Mouse (Mus musculus) embryonic stem cell, embryonic (primary cell): ENCODE data around the gene Ppp1r3f.

Source experiments
- CTCF ChIA-PET, 4 experiments: fragments of 300-600 bp in 2 of 4; fragments of 350-600 bp in 2 of 4; sonication (Branson Sonifier 250); formaldehyde crosslinking; loops; one replicate each; lab custom pipeline; 2022; ENCODE audit warnings: inconsistent platforms in 2 of 4; lab: Charles Lee
- POLR2A ChIA-PET, 4 experiments: fragments of 300-600 bp in 2 of 4; fragments of 350-600 bp in 2 of 4; sonication (Branson Sonifier 250); formaldehyde crosslinking; loops; one replicate each; lab custom pipeline; 2022; ENCODE audit warnings: antibody characterized with exemption in 4 of 4, inconsistent platforms in 1 of 4; lab: Charles Lee

The Ppp1r3f gene

GRCm38 (mm10) chrX:7574087-7574884, at the start of gene Ppp1r3f:
Gene Ppp1r3f, minus strand, starts transcription at chrX:7574283.
- ChIA-PET POLR2A (interaction anchor here in 3 of 4 experiments (0.6 to 2.1 kb wide), 26 partner anchors 11 to 571 kb away, joined by 3 to 7 read pairs (median 4); partner anchors contain the start of genes Ccdc22 (in 1 of the 3), Clcn5 (in 1 of the 3), Gm45208 (in 1 of the 3) and Gpkow (in 1 of the 3)), CTCF (interaction anchor here in 1 of 4 experiments (1.0 kb wide), 2 partner anchors 71 to 100 kb away, joined by 4 read pairs; no protein-coding TSS in a partner anchor)

GRCm38 (mm10) chrX:7617889-7618551, 43.9 kb upstream of the Ppp1r3f start:
- CTCF ChIA-PET: interaction anchor here in 1 of 4 experiments (0.6 kb wide), 1 partner anchor 517 kb away, joined by 3 read pairs; no protein-coding TSS in a partner anchor
- POLR2A ChIA-PET: no interaction called here

- ChIA-PET CTCF (no interaction called here), POLR2A (no interaction called here)
Measured at GRCm38 (mm10) chrX:7610536-7611258, 36.6 kb upstream of the Ppp1r3f start.

- ChIA-PET CTCF (no interaction called here), POLR2A (no interaction called here)
Measured at GRCm38 (mm10) chrX:7610035-7610434, 36.0 kb upstream of the Ppp1r3f start.

- ChIA-PET CTCF (no interaction called here), POLR2A (interaction anchor here in 1 of 4 experiments (1.1 kb wide), 1 partner anchor 117 kb away, joined by 3 read pairs; no protein-coding TSS in a partner anchor)
Measured at GRCm38 (mm10) chrX:7606783-7607182, 32.7 kb upstream of the Ppp1r3f start, which contains the start of gene Cacna1f. Gene Cacna1f, plus strand, starts transcription at chrX:7607083.

GRCm38 (mm10) chrX:7605575-7605941, 31.5 kb upstream of the Ppp1r3f start:
- POLR2A ChIA-PET: interaction anchor here in 1 of 4 experiments (0.6 to 1.0 kb wide), 5 partner anchors 10 to 469 kb away, joined by 3 to 5 read pairs (median 3); partner anchors contain the start of genes Gpkow, Ppp1r3f and Suv39h1

GRCm38 (mm10) chrX:7604879-7605574, 30.9 kb upstream of the Ppp1r3f start, which contains the start of gene Ccdc22:
Gene Ccdc22, minus strand, starts transcription at chrX:7605517.
- ChIA-PET POLR2A (interaction anchor here in 1 of 4 experiments (0.6 to 1.0 kb wide), 5 partner anchors 9 to 470 kb away, joined by 3 to 5 read pairs (median 3); partner anchors contain the start of genes Gpkow, Ppp1r3f and Suv39h1), CTCF (interaction anchor here in 1 of 4 experiments (0.6 kb wide), 1 partner anchor 35 kb away, joined by 8 read pairs; no protein-coding TSS in a partner anchor)

More at GRCm38 (mm10) chrX:7605575-7605941, 31.5 kb upstream of the Ppp1r3f start:
- CTCF ChIA-PET: no interaction called here

- CTCF ChIA-PET: no interaction called here
- POLR2A ChIA-PET: interaction anchor here in 3 of 4 experiments (0.6 to 1.3 kb wide), 5 partner anchors 9 to 76 kb away, joined by 3 to 5 read pairs (median 3); no protein-coding TSS in a partner anchor
Measured at GRCm38 (mm10) chrX:7604004-7604403, 29.9 kb upstream of the Ppp1r3f start.

GRCm38 (mm10) chrX:7595371-7595770, 21.3 kb upstream of the Ppp1r3f start:
- POLR2A ChIA-PET: interaction anchor here in 2 of 4 experiments (1.0 to 1.1 kb wide), 2 partner anchors 10 to 171 kb away, joined by 3 read pairs; partner anchors contain the start of gene Ccdc22 (in 1 of the 2)
- CTCF ChIA-PET: no interaction called here

GRCm38 (mm10) chrX:7586356-7586755, 12.3 kb upstream of the Ppp1r3f start:
- ChIA-PET CTCF (no interaction called here), POLR2A (no interaction called here)

GRCm38 (mm10) chrX:7583881-7584280, 9.8 kb upstream of the Ppp1r3f start:
- ChIA-PET CTCF (interaction anchor here in 1 of 4 experiments (0.6 kb wide), 1 partner anchor 1576 kb away, joined by 3 read pairs; no protein-coding TSS in a partner anchor), POLR2A (interaction anchor here in 1 of 4 experiments (1.1 kb wide), 1 partner anchor 148 kb away, joined by 3 read pairs; no protein-coding TSS in a partner anchor)

- ChIA-PET CTCF (no interaction called here), POLR2A (interaction anchor here in 1 of 4 experiments (0.7 kb wide), 1 partner anchor 134 kb away, joined by 3 read pairs; no protein-coding TSS in a partner anchor)
Measured at GRCm38 (mm10) chrX:7581151-7581550, 7.1 kb upstream of the Ppp1r3f start.

- POLR2A ChIA-PET: interaction anchor here in 3 of 4 experiments (0.6 to 2.1 kb wide), 17 partner anchors 14 to 383 kb away, joined by 3 to 7 read pairs (median 4); partner anchors contain the start of genes Ccdc22 (in 1 of the 3), Clcn5 (in 1 of the 3), Gpkow (in 1 of the 3) and Plp2 (in 1 of the 3)
- CTCF ChIA-PET: interaction anchor here in 2 of 4 experiments (0.5 to 1.0 kb wide), 3 partner anchors 71 to 107 kb away, joined by 4 to 5 read pairs (median 4); no protein-coding TSS in a partner anchor
Measured at GRCm38 (mm10) chrX:7574885-7575231, 775 bp upstream of the Ppp1r3f start.

- ChIA-PET POLR2A (interaction anchor here in 3 of 4 experiments (0.6 to 2.3 kb wide), 25 partner anchors 10 to 572 kb away, joined by 3 to 9 read pairs (median 3); partner anchors contain the start of genes Ccdc22 (in 1 of the 3), Clcn5 (in 1 of the 3), Gm45208 (in 1 of the 3) and Gpkow (in 1 of the 3)), CTCF (interaction anchor here in 1 of 4 experiments (1.0 kb wide), 2 partner anchors 72 to 101 kb away, joined by 4 read pairs; no protein-coding TSS in a partner anchor)
Measured at GRCm38 (mm10) chrX:7573176-7574086, 652 bp downstream of the Ppp1r3f start, which contains the start of gene Foxp3. Gene Foxp3, plus strand, starts transcription at chrX:7573644.

- POLR2A ChIA-PET: interaction anchor here in 2 of 4 experiments (0.7 to 2.3 kb wide), 4 partner anchors 9 to 73 kb away, joined by 3 to 9 read pairs (median 4); no protein-coding TSS in a partner anchor
- CTCF ChIA-PET: no interaction called here
Measured at GRCm38 (mm10) chrX:7572466-7572865, 1.6 kb downstream of the Ppp1r3f start.
